In genomic region chr4:101182603-101183011, GRCm38 (mm10) we compare ENCODE assay signal across 8 mouse cellular contexts.
DNase-seq lines count a peak whose midpoint lies in the region; ATAC-seq and TF ChIP-seq lines count a peak whose summit lies in the region.

No protein-coding gene starts in this region.

- H3K27ac ChIP-seq in MEL (ENCODE audit: control insufficient read depth, low read depth, low read length) = no peak overlapping the region
- H3K27ac ChIP-seq in midbrain, embryonic 10.5 days (replicated peaks) = no peak overlapping the region

- H3K9me3 ChIP-seq in MEL (replicated peaks; ENCODE audit: insufficient read depth, low read length) = no peaks in the 10 kb centered on the region
- H3K9me3 ChIP-seq in midbrain, embryonic 10.5 days (replicated peaks) = no peaks in the 10 kb centered on the region

- WGBS in midbrain, embryonic 10.5 days = 73% methylated on average over 7 of the region's 9 CpGs

- H3K9ac ChIP-seq in MEL (ENCODE audit: control insufficient read depth, low read depth, low read length, poor library complexity, severe bottlenecking) = no peak overlapping the region

- TF ChIP-seq CTCF in MEL (IDR thresholded peaks at IDR 0.05 in 2 of 3, conservative IDR thresholded peaks at IDR 0.05 in 1 of 3; ENCODE audit: control insufficient read depth in 1 of 3, insufficient read depth in 1 of 3, low read depth in 2 of 3, low read length in 3 of 3, poor library complexity in 1 of 3, severe bottlenecking in 1 of 3) = no peak

- no peaks in the 10 kb centered on the region for H3K79me2 ChIP-seq in MEL (ENCODE audit: control insufficient read depth, insufficient read depth, low read length, poor library complexity)

- H3K4me1 ChIP-seq in MEL (ENCODE audit: control insufficient read depth in 1 of 2, insufficient read depth in 2 of 2, low read length in 2 of 2) = peaks cover 0 to 6% of the 10 kb centered on the region in 2 experiments; a peak in 2 of 4 replicates
- H3K4me1 ChIP-seq in midbrain, embryonic 10.5 days = 0 out of 2 replicates have a peak, but pooled peaks cover 5% of the 10 kb centered on the region

- no peaks in the 10 kb centered on the region for H3K27me3 ChIP-seq in MEL (ENCODE audit: control insufficient read depth in 1 of 2, insufficient read depth in 2 of 2, low read length in 2 of 2)
- no peaks in the 10 kb centered on the region for H3K27me3 ChIP-seq in midbrain, embryonic 10.5 days (ENCODE audit: low read depth, poor library complexity, severe bottlenecking)

- TF ChIP-seq POLR2A in MEL (IDR thresholded peaks at IDR 0.05; ENCODE audit: control insufficient read depth in 1 of 2, insufficient read depth in 1 of 2, low read depth in 1 of 2, low read length in 2 of 2, poor library complexity in 1 of 2) = no peak

- peaks cover 0 to 22% of the 10 kb centered on the region in 2 experiments; a peak in 2 of 4 replicates for H3K36me3 ChIP-seq in MEL (ENCODE audit: control insufficient read depth in 1 of 2, insufficient read depth in 2 of 2, low read length in 2 of 2)
- peaks cover 13% of the 10 kb centered on the region for H3K36me3 ChIP-seq in midbrain, embryonic 10.5 days

- TF ChIP-seq RAD21 in MEL (IDR thresholded peaks at IDR 0.05; ENCODE audit: low read depth, low read length) = no peak

- peak; percentile 60 to 66 for DNase-seq in B cell, adult 2 months
- DNase-seq in MEL (ENCODE audit: low read depth, low spot score) = no peak
- DNase-seq in lung, postnatal 14 days = peak; percentile 18
- peak; percentile 60 to 70 for DNase-seq in thymus, postnatal 36 days
- no peak for DNase-seq in adrenal gland, postnatal 10 days
- no peak for DNase-seq in testis, postnatal 10 days (ENCODE audit: low spot score)
- no peak for DNase-seq in midbrain, embryonic 10.5 days (ENCODE audit: low spot score)

- no peak for TF ChIP-seq EP300 in MEL (IDR thresholded peaks at IDR 0.05; ENCODE audit: low read depth in 1 of 2, low read length in 2 of 2)

- no peak overlapping the region for H3K4me3 ChIP-seq in MEL (ENCODE audit: control insufficient read depth in 1 of 2, insufficient read depth in 1 of 2, low read depth in 2 of 2, low read length in 2 of 2)
- no peak overlapping the region for H3K4me3 ChIP-seq in midbrain, embryonic 10.5 days

- ATAC-seq in hematopoietic stem cell, adult 5-6 weeks (replicated peaks in 1 of 2; ENCODE audit: insufficient read depth in 1 of 2, low FRiP score in 2 of 2, low TSS enrichment in 1 of 2, low read depth in 1 of 2, poor library complexity in 2 of 2, severe bottlenecking in 2 of 2) = peak; percentile 72 to 81

TF ChIP-seq in MEL, 35 proteins besides CTCF, POLR2A, EP300 and RAD21:
- no peak for TF ChIP-seq JUND (IDR thresholded peaks at IDR 0.05; ENCODE audit: low read depth, low read length)
- peak; percentile 65 for TF ChIP-seq ZNF384 (IDR thresholded peaks at IDR 0.05; ENCODE audit: low read depth, low read length)
- no peak for TF ChIP-seq MAX (IDR thresholded peaks at IDR 0.05; ENCODE audit: low read length)
- no peak for TF ChIP-seq MAFK (IDR thresholded peaks at IDR 0.05; ENCODE audit: borderline replicate concordance, low read depth, low read length)

Comparison
In these comparisons a context has a peak if more than half of its experiments do, and no peak if none do; other contexts are left out.
1. DNase-seq: peak in B cell, adult 2 months (2 of 2), lung, postnatal 14 days (single experiment) and thymus, postnatal 36 days (2 of 2); none in MEL (single experiment), adrenal gland, postnatal 10 days (single experiment), testis, postnatal 10 days (single experiment) and midbrain, embryonic 10.5 days (single experiment).